Mouse (Mus musculus) urinary bladder, postnatal 10 days (tissue): ENCODE data around the gene Vsig2.

ENCODE experiments used
- DNase-seq: peaks from one replicate; pipeline ENCODE4 v3.0.0; 2022; ENCODE audit warnings: low spot score

Vsig2 gene

DNA sequence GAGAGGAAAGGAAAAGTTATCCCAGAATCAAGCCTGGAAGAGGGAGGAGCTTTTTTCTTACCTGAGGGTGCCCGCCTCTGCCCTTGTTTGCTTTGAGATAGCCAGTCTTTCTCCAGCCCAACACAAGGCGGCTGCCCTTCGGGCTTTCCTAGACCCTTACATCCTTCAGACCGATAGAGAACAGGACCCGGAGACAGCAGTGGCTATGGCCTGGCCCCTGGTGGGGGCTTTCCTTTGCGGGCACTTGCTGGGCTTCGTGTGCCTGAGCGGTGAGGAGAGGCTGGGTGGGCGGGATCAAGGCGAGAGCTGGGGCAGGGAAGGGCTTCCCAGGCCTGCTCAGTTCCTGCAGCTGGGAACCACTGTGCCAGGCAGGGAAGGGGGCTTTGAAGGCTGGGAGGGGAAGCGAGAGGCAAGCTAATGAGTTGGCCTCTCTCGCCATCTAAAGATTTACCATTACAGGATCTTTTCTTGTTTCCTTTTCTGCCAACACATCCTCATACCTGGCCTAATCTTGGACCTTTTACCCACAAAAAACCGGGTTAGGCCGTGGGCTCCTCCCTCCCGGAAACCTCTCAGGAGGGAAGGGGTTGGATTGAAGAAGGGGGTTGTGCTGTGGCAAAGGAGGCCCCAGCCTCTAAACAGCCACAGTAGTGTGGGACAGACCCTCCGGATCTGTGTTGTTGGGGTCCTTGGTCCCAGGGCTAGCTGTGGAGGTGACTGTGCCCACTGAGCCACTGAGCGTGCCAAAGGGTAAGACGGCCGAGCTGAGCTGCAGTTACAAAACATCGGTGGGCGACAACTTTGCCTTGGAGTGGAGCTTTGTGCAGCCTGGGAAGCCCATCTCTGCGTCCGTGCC, at the start of gene Vsig2:
TSS of gene Vsig2 (plus strand) at position 86 of the 856 bp plus-strand sequence.
- no peak for DNase-seq

- DNase-seq: no peak
These were observed 49.5 kb upstream of the Vsig2 start for GRCm38 (mm10) chr9:37489446-37490120.

- DNase-seq: no peak
These were observed 43.3 kb upstream of the Vsig2 start for GRCm38 (mm10) chr9:37495761-37496160.

DNA sequence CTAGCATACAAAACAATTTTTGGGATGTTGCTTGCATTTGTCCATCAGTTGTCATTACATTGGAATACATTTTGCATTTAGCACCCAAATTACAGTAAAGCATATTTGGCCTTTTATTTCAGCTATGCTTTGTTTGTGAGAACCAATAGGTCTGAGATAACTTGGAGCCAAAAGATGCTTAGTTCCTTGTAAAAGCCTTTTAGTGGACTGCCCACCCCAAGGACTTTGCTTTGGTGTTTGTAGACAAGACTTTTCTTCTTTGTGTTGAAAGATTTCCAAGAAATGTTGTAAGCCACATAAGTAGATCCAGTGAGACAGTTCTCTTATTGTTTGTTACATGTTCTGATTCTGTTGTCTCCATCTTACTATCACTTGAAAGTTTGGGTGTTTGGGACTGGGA, 42.7 kb upstream of the Vsig2 start:
- DNase-seq: no peak

DNA sequence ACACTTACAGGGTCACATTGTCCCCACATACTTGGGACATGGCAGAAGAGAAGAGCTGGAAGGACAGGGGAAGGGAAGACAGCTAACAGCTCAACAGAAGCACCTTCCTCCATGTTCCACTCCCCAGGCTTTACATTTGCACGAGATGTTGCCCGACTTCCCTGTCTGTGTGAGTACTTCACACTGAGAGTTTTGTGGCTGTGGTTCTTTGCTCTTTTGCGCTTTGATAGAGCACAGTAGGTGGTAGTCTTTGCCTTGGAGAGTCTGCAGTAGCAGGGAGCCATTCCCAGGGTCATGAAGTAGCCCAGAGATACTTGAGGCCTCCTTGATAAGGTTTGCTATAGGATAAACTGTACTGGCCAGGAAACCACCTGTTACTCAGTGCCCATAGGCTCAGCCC, 38.9 kb upstream of the Vsig2 start:
- DNase-seq: no peak

GRCm38 (mm10) chr9:37501170-37501569, 37.9 kb upstream of the Vsig2 start:
- no peak for DNase-seq

DNA sequence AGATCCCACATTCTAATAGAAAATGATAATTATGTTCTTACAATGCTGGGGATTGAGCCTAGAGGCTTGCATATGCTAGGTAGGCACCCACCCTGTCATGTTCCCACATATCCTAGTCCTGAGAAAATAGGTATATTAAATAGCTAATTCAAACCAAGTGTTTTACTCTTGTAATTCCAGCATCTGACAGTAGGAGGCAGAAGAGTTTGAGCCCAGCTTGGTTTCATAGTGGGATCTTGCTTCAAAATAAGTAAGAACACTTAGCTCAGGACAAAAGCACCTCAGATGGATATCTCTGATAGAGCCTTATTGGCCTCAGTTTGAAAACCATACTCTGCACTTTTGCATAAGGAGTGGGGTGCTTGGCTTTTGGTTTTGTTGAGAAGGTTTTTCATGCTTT, 34.7 kb upstream of the Vsig2 start:
- DNase-seq: no peak

GRCm38 (mm10) chr9:37506023-37506422, 33.0 kb upstream of the Vsig2 start:
- no peak for DNase-seq

- DNase-seq: no peak
These were observed 27.0 kb upstream of the Vsig2 start for GRCm38 (mm10) chr9:37512097-37512496.

DNA sequence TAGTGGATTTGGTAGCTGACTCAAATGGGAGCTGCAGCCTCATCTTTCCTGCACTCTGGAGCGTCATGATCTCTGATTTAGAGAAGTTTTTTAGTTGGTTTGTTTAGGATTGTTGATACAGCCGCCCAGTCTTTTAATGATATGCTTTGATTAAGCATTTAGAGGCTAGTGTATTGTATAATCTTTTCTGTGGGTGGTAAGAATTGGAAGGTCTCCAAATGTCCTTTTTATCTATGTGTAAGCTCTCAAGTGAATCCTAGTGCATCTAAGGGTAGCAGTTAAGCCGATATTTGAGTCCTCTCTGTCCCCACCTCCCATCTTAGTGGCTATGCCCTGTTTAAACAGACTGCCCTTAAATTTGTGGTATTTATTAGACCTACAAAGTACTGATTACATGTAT, 24.6 kb upstream of the Vsig2 start:
- DNase-seq: no peak

GRCm38 (mm10) chr9:37517467-37517866, 21.6 kb upstream of the Vsig2 start:
- no peak for DNase-seq

DNA sequence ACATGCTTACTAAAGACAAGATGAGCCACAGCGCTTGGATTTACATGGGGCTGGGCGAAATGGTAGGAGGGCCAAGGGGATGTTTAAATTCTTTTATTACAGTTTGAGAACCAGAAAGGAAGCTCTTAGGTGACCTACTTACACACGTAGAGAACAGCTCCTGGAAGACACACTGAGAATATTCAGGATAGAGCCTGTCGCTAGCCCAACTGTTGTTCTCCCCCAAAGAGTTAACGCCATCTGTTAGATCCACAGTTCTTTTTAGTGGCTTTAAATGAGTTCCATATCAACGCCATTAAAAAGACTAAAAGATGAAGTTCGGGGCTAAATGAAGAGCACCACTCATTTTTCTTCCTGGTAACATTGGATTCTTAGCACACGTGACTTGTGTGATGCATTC, 20.1 kb upstream of the Vsig2 start:
- DNase-seq: no peak

DNA sequence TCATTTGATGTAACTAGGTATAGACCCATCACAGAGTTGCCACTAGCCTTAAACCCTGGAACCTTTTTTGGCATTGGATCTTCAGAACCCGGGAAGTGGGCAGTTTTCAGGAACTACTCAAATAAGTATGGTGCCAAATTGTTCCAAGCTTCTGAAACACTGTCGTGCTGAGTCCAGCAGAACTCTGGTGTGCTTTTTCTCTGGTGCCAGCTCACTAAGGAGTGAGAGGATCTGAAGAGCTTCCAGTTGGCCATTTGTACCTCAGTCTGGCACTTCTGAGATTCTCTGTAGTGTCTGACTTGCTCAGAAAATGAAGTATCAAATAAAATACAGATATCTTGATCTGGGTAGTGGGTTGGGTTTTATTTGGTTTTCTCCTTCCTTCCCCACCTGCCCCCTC, 19.1 kb upstream of the Vsig2 start:
- DNase-seq: no peak

- DNase-seq: no peak
These were observed 13.6 kb upstream of the Vsig2 start for GRCm38 (mm10) chr9:37525461-37525860.

DNA sequence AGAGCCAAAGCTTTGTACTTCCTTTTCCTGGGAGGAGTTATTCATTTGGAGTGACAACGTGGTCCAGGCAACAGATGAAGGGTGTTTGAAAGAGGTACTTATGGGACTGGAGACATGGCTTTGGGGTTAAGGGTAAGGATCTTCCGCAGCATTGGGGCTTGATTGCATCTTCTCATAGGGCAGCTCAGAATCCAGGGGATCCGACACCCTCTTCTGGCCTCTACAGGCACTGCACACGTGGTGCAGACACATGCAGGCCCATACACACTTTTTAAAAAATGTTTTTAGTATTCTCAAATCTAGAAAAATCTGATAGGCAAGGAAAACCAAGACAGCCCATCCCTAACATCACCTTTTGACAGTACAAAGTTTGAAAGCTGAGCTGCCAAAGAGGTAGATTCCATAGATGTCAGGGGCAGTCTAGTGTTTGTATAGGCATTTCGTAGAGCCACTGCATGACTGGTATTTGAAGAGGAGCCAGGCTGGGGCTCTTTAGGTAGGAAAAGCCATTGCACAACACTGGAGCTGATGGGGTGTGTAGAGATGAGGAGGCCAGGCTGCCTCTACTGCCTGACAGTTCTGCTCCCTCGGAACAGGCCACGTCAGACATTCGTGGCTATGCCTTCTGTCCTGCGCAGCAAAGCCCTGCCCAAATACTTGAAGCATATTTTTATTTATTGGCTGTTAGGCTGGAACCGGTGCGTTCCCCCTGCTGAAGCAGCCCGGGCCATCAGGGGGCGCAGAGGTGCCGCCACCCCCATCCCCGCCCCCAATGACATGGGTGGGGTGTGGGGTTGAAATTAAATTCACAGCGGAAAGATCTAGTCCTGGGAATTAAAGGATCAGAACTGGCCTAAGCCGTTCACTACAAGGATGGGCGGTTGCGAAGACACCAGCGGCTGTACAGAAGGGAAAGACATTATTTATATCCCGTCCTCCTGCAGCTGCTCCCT, 12.3 kb upstream of the Vsig2 start:
- DNase-seq: no peak

- no peak for DNase-seq
These were observed 11.4 kb upstream of the Vsig2 start, which contains the start of gene Esam for GRCm38 (mm10) chr9:37527396-37528224. Esam (plus strand) TSS chr9:37528078.

DNA sequence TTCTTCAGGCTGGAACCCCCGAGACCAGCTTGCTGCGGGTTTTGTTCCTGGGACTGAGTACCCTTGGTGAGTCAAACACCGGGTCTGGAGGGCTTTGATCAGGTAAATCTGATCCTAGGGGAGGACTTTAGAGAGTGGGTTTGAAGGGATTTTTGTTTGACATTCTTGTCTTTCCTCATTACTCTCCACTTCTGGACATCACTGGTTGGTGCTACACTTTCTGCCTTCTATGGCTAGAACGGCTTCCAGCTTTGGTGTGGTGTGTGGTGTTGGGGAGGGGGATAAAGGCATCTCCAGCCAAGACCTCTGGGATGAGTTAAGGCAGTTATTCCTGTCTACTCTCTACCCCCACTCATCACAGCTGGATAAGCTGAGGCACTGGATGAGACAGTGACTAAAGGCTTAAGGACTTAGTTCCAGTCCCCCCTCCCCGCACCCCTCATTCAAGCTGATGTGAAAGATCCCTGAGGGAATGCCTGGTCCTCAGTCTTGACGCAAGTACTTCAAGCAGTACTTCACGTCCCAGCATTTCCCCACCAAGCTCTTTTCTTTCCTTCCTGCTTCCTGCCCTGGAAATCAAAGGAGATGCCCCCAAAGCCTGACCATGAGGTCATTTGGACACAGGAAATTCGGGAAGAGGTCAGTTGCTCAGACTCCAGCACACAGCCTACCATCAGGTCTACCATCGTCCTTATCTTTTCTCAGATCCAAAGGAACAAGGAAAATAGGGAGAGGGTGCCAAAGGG, 10.7 kb upstream of the Vsig2 start:
- DNase-seq: no peak

DNA sequence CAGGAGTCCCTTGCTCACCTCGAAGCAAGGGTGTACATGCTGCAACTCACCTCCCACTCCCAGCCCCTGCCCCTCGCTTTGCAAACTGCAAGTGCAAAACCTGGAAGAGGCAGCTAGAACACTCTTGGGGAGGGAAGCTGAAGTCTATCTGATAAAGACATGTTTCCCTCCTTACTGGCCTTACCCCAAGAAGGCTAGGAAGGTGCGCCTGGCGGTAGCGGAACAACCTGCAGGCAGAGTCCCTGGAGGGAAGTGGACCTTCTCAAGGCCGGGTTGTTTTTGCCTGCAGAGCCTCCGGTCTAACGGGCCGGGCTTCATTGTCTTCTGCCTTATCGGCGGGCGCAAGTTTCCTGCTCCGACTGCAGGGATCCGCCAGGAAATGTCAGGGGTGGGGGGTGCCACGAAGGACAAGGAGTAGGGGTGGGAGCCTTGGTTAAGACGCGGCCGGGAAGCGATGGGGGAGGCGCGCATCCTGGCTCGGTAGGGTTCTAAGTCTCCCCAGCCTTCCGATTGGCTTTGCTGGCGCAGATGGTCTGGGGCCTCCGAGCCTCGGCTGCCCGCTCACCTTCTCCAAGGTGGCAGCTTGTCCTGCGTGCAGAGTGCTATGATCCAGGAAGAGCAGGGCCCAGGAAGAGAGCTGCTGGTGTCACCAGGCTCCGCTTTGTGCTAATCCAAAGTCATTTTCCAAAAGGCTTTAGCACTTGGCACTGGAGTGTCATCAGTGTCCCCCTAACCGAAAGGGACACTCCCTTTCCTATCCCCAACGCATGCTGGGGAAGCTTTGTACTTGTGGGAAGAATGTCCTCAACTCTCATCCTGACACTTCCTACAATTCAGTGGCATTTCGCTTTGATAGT, 8.8 kb upstream of the Vsig2 start:
- no peak for DNase-seq

DNA sequence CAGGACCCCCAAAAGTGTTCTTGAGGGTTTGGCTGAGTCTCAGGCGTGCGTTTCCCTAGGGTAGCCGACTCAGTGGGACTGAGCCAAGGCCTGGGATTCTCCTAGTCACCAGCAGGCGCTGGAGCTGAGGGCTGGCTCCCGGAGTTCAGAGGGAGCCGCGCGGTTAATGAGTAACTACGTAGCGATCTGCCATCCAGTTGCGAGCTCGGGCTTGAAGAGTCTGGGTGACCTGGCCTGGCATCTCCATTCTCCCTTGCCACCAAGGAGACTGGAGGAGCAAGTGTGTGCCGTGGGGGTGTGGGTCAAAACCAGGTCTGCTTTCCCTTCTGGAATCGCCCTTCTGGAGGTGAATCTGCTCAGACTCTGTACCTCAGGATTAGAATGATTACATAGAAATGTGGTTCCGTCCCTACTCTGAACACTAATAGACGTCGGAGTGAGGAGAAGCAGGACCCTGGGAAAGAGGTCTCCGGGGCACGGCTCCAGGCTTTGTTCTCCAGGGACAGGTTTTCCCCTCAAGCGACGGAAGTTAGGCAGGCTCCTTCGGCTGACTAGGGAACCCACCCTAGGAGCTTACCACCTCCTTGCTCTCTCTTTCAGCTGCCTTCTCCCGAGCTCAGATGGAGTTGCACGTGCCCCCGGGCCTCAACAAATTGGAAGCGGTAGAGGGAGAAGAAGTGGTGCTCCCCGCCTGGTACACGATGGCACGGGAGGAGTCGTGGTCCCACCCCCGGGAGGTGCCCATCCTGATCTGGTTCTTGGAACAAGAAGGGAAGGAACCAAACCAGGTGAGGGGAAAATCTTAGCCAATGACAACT, 8.0 kb upstream of the Vsig2 start:
- no peak for DNase-seq
